ENCODE assay signal across 8 mouse cellular contexts in genomic region chr13:23586940-23587225, GRCm38 (mm10). TPM values are rescaled to one million over a fixed set of nuclear protein-coding genes. Genes with fewer than 3 reads are reported as not detected.
DNase-seq lines count a peak whose midpoint lies in the region; ATAC-seq and TF ChIP-seq lines count a peak whose summit lies in the region.

No protein-coding gene starts in this region.

- TF ChIP-seq CTCF in kidney, adult 2 months (conservative IDR thresholded peaks at IDR 0.05; ENCODE audit: insufficient read depth, insufficient read length, low read depth, low read length) = no peak
- no peak for TF ChIP-seq CTCF in bone marrow macrophage, adult 2 months (IDR thresholded peaks at IDR 0.05; ENCODE audit: low read depth, low read length)
- no peak for TF ChIP-seq CTCF in midbrain, postnatal 0 days (IDR thresholded peaks at IDR 0.05)

- WGBS in kidney, adult 2 months = 12% methylated on average over 1 of the region's 1 CpGs
- 2% methylated on average over 1 of the region's 1 CpGs for WGBS in hindbrain, embryonic 16.5 days
- 3% methylated on average over 1 of the region's 1 CpGs for WGBS in midbrain, postnatal 0 days

- H3K4me3 ChIP-seq in kidney, adult 2 months (ENCODE audit: insufficient read depth, low read depth, low read length) = 0 out of 2 replicates have a peak overlapping the region, but pooled peaks have one; percentile 45
- peak overlapping the region; percentile 59 for H3K4me3 ChIP-seq in bone marrow macrophage, adult 2 months (ENCODE audit: insufficient read depth, low read length)
- peak overlapping the region; percentile 32 for H3K4me3 ChIP-seq in hindbrain, embryonic 16.5 days (ENCODE audit: low read length)
- H3K4me3 ChIP-seq in midbrain, postnatal 0 days (ENCODE audit: low read depth, low read length) = peak overlapping the region; percentile 47

- TF ChIP-seq POLR2A in kidney, adult 2 months (IDR thresholded peaks at IDR 0.05; ENCODE audit: low read depth, low read length) = no peak
- no peak for TF ChIP-seq POLR2A in bone marrow macrophage, adult 2 months (IDR thresholded peaks at IDR 0.05; ENCODE audit: borderline replicate concordance, low read depth, low read length)

- H3K36me3 ChIP-seq in kidney, adult 2 months (ENCODE audit: control insufficient read depth, insufficient read depth, low read length) = no peaks in the 10 kb centered on the region
- H3K36me3 ChIP-seq in hindbrain, embryonic 16.5 days (ENCODE audit: control insufficient read depth, insufficient read depth, low read length) = no peaks in the 10 kb centered on the region
- H3K36me3 ChIP-seq in midbrain, postnatal 0 days (ENCODE audit: insufficient read depth, low read length) = no peaks in the 10 kb centered on the region

- DNase-seq in kidney, adult 2 months = no peak
- DNase-seq in kidney, postnatal 36 days = no peak
- DNase-seq in midbrain, postnatal 0 days (ENCODE audit: low spot score) = no peak
- no peak for DNase-seq in urinary bladder, postnatal 25 days (ENCODE audit: low spot score)
- no peak for DNase-seq in yolk sac, embryonic 10.5 days (ENCODE audit: low spot score)
- DNase-seq in spleen, postnatal 10 days (ENCODE audit: low spot score in 2 of 2) = no peak

- H3K4me1 ChIP-seq in kidney, adult 2 months (ENCODE audit: control insufficient read depth, insufficient read depth, low read length) = peaks cover 10% of the 10 kb centered on the region; the same call in 1 of the 2 replicates
- H3K4me1 ChIP-seq in bone marrow macrophage, adult 2 months (ENCODE audit: control insufficient read depth, insufficient read depth, low read length) = peaks cover 25% of the 10 kb centered on the region
- H3K4me1 ChIP-seq in hindbrain, embryonic 16.5 days (ENCODE audit: control insufficient read depth, insufficient read depth, low read depth, low read length) = peaks cover 17% of the 10 kb centered on the region
- peaks cover 1% of the 10 kb centered on the region; the same call in 1 of the 2 replicates for H3K4me1 ChIP-seq in midbrain, postnatal 0 days (ENCODE audit: insufficient read depth, low read length)

- H3K9ac ChIP-seq in hindbrain, embryonic 16.5 days (ENCODE audit: low read depth, low read length) = peak overlapping the region; percentile 48; the same call in 1 of the 2 replicates
- no peak overlapping the region; the same call in 1 of the 2 replicates for H3K9ac ChIP-seq in midbrain, postnatal 0 days (replicated peaks; ENCODE audit: low read length, poor library complexity, severe bottlenecking)

- ATAC-seq in hindbrain, embryonic 16.5 days = no peak
- no peak for ATAC-seq in midbrain, postnatal 0 days (ENCODE audit: low FRiP score)

- H3K4me2 ChIP-seq in hindbrain, embryonic 16.5 days (ENCODE audit: low read length) = peak overlapping the region; percentile 66
- H3K4me2 ChIP-seq in midbrain, postnatal 0 days (ENCODE audit: low read depth, low read length, poor library complexity, severe bottlenecking) = peak overlapping the region; percentile 85

- H3K9me3 ChIP-seq in hindbrain, embryonic 16.5 days (ENCODE audit: control insufficient read depth, low read length) = no peaks in the 10 kb centered on the region
- no peaks in the 10 kb centered on the region for H3K9me3 ChIP-seq in midbrain, postnatal 0 days (ENCODE audit: low read length)

- no peaks in the 10 kb centered on the region for H3K27me3 ChIP-seq in kidney, adult 2 months (replicated peaks; ENCODE audit: control insufficient read depth, insufficient read depth, low read length)
- no peaks in the 10 kb centered on the region for H3K27me3 ChIP-seq in hindbrain, embryonic 16.5 days (replicated peaks; ENCODE audit: control insufficient read depth, insufficient read depth, low read length)
- H3K27me3 ChIP-seq in midbrain, postnatal 0 days (ENCODE audit: insufficient read depth, low read length) = no peaks in the 10 kb centered on the region

- H3K27ac ChIP-seq in kidney, adult 2 months (ENCODE audit: insufficient read depth, low read depth, low read length) = no peak overlapping the region
- peak overlapping the region; percentile 93 for H3K27ac ChIP-seq in bone marrow macrophage, adult 2 months (ENCODE audit: insufficient read depth, low read depth, low read length)
- H3K27ac ChIP-seq in hindbrain, embryonic 16.5 days (ENCODE audit: low read depth, low read length) = peak overlapping the region; percentile 75
- H3K27ac ChIP-seq in midbrain, postnatal 0 days (ENCODE audit: low read depth, low read length) = no peak overlapping the region

RNA-seq across cellular contexts. Expression of gene Hist1h4d, which starts 5.5 kb away (rescaled TPM):
- polyA plus RNA-seq in kidney, adult 2 months (2012; rRNA removed) = 3.7 and 5.4 TPM in 2 replicates
- 1.6 and 2.5 TPM in 2 replicates for polyA plus RNA-seq in bone marrow macrophage, adult 2 months (2012; ENCODE audit: insufficient read depth, insufficient read length, missing spikeins)
- polyA plus RNA-seq in hindbrain, embryonic 16.5 days (2015; fragmentation: Nextera tagmentation; extraction: Ambion mirVana) = 27.6 and 30.0 TPM in 2 replicates
- total RNA-seq in midbrain, postnatal 0 days (2014; rRNA removed) = 900 and 1,141 TPM in 2 replicates
- 18.0 and 18.8 TPM in 2 replicates for polyA plus RNA-seq in midbrain, postnatal 0 days (2015; fragmentation: Nextera tagmentation; extraction: Ambion mirVana)

RNA-seq across cellular contexts. Expression of gene Hist1h3d, which starts 11.3 kb away (rescaled TPM):
- 0.68 and 0.88 TPM in 2 replicates for polyA plus RNA-seq in kidney, adult 2 months (2012; rRNA removed)
- polyA plus RNA-seq in bone marrow macrophage, adult 2 months (2012; ENCODE audit: insufficient read depth, insufficient read length, missing spikeins) = 2.3 and 3.2 TPM in 2 replicates
- polyA plus RNA-seq in hindbrain, embryonic 16.5 days (2015; fragmentation: Nextera tagmentation; extraction: Ambion mirVana) = 0.85 and 1.3 TPM in 2 replicates
- 49.8 and 92.5 TPM in 2 replicates for total RNA-seq in midbrain, postnatal 0 days (2014; rRNA removed)
- 0.42 and 0.55 TPM in 2 replicates for polyA plus RNA-seq in midbrain, postnatal 0 days (2015; fragmentation: Nextera tagmentation; extraction: Ambion mirVana)

RNA-seq across cellular contexts. Expression of gene Hist1h2ad, which starts 12.7 kb away (rescaled TPM):
- not detected in 2 replicates for polyA plus RNA-seq in kidney, adult 2 months (2012; rRNA removed)
- not detected in 2 replicates for polyA plus RNA-seq in bone marrow macrophage, adult 2 months (2012; ENCODE audit: insufficient read depth, insufficient read length, missing spikeins)
- polyA plus RNA-seq in hindbrain, embryonic 16.5 days (2015; fragmentation: Nextera tagmentation; extraction: Ambion mirVana) = 0.57 and 1.3 TPM in 2 replicates
- 162 and 232 TPM in 2 replicates for total RNA-seq in midbrain, postnatal 0 days (2014; rRNA removed)
- polyA plus RNA-seq in midbrain, postnatal 0 days (2015; fragmentation: Nextera tagmentation; extraction: Ambion mirVana) = not detected in 2 replicates

RNA-seq across cellular contexts. Expression of gene Hist1h2bf, which starts 12.9 kb away (rescaled TPM):
- polyA plus RNA-seq in kidney, adult 2 months (2012; rRNA removed) = 0.30 and 0.99 TPM in 2 replicates
- 3.8 and 7.9 TPM in 2 replicates for polyA plus RNA-seq in bone marrow macrophage, adult 2 months (2012; ENCODE audit: insufficient read depth, insufficient read length, missing spikeins)
- 0.44 and 0.67 TPM in 2 replicates for polyA plus RNA-seq in hindbrain, embryonic 16.5 days (2015; fragmentation: Nextera tagmentation; extraction: Ambion mirVana)
- total RNA-seq in midbrain, postnatal 0 days (2014; rRNA removed) = 194 and 327 TPM in 2 replicates
- polyA plus RNA-seq in midbrain, postnatal 0 days (2015; fragmentation: Nextera tagmentation; extraction: Ambion mirVana) = 0.43 TPM in 1 of 2 replicates, not detected in the other

RNA-seq across cellular contexts. Expression of gene Hist1h2bg, which starts 15.7 kb away (rescaled TPM):
- 3.1 and 4.6 TPM in 2 replicates for polyA plus RNA-seq in kidney, adult 2 months (2012; rRNA removed)
- polyA plus RNA-seq in bone marrow macrophage, adult 2 months (2012; ENCODE audit: insufficient read depth, insufficient read length, missing spikeins) = 9.8 and 11.9 TPM in 2 replicates
- 0.79 and 1.4 TPM in 2 replicates for polyA plus RNA-seq in hindbrain, embryonic 16.5 days (2015; fragmentation: Nextera tagmentation; extraction: Ambion mirVana)
- total RNA-seq in midbrain, postnatal 0 days (2014; rRNA removed) = 248 and 572 TPM in 2 replicates
- polyA plus RNA-seq in midbrain, postnatal 0 days (2015; fragmentation: Nextera tagmentation; extraction: Ambion mirVana) = 2.8 and 4.5 TPM in 2 replicates

Comparison
In these comparisons a context has a peak if more than half of its experiments do, and no peak if none do; other contexts are left out.
1. H3K27ac ChIP-seq: peak in bone marrow macrophage, adult 2 months (single experiment) and hindbrain, embryonic 16.5 days (single experiment); none in kidney, adult 2 months (single experiment) and midbrain, postnatal 0 days (single experiment).
2. Peak in every context shown above with its lines, with median percentiles within 50 percentile points of each other: H3K4me3 ChIP-seq.